Mouse (Mus musculus) mouse trophoblast stem cell (cell line): ENCODE data around the gene Sox13.

Experiments
- in situ Hi-C, 2 experiments: fragments of 300-500 bp; cut with MseI, MboI; formaldehyde crosslinking; loops; 2 replicates in 1 of 2; 3 replicates in 1 of 2; pipeline ENCODE4 v1.15.1; 2025

The Sox13 gene

DNA sequence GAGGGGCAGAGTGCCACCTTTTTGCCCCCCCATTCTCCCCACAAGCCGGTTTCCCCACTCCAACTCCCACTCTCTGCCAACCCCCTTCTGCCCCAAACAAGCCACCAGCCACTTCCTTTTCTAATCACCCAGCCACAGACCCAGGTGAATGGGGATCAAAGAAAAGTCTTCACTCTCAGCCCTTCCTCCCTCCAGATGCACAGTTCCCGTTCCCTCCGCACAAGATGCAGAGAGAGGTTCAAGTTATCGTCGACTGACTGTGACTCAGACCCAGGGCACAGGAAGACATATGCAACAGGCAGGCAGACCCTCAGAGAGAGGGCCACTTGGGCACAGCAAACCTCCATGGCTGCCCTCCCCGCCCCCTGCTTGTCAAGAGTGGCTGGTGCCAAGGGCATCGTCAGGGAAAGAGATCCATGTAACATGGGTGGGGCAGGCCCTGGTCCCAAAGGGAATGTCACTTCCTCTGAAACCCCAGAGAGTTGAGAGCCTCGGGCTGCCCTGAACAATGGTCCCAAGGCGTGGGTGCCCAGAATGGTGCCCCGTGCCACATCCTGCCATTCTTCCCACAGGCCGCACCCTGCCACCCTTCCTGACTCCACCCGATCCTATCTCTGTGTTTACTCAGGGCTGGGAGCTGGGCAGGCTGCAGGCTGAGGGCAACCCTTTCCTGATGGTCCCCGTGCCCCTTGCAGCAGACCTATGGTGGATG is 24.0 kb downstream of the Sox13 start:
- in situ Hi-C loops = no loop called here

DNA sequence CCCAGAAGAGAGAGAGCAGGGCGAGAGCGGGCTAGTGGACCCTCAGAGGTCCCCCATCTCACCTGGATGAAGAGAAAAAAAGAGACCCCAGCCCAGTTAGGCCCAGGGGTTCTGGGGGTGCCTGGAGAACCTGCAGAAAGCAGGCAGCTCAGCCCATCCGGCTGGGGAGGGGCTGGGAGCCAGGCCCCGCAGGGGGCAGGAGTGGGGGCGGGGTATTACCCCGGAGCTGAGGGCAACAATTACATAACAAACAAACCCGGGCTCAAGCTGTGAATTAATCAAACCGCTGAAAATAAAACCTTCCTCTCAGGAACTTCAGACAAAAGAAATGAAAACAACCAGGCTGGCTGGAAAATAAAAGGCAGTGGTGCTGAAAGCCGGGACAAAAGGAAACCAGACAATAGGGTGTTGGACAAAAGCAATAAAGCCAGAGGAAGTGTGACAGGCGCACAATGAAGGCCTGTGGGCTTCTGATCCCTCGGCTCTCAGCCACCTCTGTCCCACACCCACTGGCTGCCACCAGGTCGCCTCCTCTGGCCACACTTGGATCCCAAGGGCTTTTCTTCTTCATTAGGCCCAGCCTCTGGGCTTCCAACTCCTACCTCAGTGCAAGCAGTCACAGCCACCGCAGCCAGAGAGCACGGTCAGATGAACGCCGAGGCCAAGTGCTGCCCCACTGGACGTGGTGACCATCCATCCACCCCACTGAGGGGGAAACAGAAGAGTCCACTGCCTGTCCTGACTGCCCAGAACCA is 26.5 kb downstream of the Sox13 start:
- in situ Hi-C loops = no loop called here

DNA sequence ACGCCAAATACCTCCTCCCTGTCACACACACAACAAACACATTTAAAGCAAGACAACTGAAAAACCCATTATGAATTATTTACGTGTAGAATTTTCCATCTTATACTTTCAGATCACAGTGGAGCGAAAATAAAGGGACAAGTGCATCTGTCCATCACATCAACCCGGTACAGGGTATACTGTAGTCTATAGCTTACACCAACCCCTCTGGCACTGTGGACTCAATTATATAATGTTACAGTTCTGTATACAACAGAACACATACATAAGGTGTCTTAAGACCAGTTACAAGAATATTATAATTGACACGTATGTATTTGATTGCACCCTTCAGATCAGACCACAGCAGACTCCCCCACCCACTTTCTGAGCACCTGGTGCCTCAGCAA is 27.1 kb downstream of the Sox13 start:
- in situ Hi-C loops = no loop called here

DNA sequence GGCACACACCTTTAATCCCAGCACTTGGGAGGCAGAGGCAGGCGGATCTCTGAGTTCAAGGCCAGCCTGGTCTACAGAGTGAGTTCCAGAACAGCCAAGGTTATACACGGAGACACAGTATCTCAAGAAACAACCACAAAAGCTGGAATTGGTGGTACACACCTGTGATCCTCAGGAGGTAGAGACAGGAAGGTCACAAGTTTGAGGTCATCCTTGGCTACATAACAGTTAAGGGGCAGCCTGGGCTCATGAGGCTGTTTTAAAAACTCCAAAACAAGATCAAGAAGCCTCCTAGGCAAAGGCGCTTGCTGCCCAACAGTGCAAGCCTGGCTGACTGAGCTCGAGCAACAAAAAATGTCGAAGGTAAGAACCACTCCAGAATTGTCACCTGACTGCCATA is 27.5 kb downstream of the Sox13 start:
- in situ Hi-C loops = no loop called here

DNA sequence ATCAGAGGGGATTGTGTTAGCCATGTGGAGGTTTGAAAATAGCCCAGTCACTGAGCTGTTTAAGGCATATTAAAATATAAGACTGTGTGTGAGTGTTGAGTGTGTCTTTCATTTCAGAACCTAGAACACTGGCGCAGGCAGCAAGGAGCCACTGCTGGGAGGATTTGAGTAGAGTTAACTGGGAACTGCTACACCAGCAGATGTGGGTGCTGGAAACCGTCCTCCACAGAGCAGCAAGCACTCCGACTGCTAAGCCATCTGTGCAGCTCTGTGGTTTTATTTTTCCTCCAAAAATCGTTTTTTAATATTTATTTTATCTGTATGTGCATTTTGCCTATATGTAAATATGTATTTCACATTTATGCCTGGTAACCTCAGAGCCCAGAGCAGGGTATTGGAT is 29.5 kb downstream of the Sox13 start:
- in situ Hi-C loops = no loop called here

DNA sequence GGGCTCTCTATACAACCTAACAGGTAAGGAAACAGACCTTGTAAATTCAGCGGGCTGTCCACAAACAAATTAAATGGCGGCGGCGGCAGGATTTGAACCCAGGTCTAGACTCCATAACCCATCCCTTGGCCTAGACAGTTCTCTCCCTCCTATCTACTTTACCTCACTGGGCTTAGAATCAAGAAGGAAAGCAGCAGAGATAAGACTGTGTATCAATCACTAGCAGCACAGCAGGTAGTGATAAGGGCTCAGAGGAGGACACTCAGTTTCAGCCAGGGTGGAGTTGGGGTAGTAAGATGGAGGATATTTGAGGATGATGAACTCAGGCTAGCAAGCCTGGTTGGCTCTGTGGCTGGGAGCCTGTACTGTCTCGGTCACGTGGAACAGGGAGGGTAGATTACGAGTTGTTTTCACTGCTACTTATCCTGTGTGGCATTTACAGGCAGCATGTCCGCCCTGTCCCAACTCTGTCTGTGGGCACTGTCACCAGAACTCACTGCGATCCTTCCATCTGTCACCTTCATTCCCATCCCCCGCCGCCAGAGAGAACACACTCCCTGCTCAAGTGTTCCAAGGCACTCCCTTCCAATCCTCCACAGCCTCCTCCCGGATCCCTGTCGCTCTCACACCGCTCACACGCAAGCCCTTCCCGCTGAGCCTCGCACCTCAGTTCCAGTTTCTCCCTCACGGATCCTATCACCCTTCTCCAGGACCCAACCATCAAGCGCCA is 36.5 kb downstream of the Sox13 start:
- in situ Hi-C loops = loop anchor here in 1 of 2 experiments (5.0 kb wide), 1 partner anchor 220 kb away; no protein-coding TSS in a partner anchor

DNA sequence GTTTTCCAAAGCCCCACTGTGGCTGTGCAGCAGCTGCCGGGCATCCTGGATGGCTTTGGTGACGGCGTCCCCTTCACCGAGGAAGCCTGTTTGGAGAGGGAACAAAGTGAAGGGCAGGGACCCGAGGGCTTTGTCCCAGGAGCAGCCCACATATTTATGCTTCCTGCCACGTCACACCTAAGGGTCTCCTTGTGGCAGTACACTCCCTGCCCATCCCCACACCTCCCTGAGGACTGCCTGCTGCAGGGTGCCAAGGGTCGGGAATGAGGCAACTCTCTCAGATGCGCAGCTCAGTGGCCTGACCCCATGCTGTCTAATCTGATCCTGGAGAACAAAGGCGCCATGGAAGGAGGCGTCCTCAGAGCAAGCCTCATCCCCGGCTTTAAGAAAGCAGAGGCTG is 38.0 kb downstream of the Sox13 start:
- in situ Hi-C loops = loop anchor here in 1 of 2 experiments (5.0 kb wide), 1 partner anchor 221 kb away; no protein-coding TSS in a partner anchor

DNA sequence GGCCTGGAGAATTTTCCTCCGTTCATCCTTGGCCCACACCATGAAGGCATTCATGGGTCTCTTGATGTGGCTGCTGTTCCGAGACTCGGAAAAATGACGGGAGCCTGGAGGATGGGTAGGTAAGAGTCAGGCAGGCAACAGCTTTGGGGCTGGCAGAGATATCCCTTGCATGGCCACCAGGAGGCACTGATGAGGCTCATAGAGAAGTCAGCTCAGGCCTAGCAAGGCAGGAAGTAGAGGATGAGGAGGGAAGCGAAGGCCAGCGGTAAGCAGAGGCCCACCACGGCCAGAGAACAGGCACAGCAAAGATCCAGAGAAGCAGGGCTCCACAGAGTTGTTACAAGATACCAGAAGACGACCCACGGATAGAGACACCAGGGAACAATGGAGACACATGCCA is 38.7 kb downstream of the Sox13 start:
- in situ Hi-C loops = loop anchor here in 1 of 2 experiments (5.0 kb wide), 1 partner anchor 222 kb away; no protein-coding TSS in a partner anchor

DNA sequence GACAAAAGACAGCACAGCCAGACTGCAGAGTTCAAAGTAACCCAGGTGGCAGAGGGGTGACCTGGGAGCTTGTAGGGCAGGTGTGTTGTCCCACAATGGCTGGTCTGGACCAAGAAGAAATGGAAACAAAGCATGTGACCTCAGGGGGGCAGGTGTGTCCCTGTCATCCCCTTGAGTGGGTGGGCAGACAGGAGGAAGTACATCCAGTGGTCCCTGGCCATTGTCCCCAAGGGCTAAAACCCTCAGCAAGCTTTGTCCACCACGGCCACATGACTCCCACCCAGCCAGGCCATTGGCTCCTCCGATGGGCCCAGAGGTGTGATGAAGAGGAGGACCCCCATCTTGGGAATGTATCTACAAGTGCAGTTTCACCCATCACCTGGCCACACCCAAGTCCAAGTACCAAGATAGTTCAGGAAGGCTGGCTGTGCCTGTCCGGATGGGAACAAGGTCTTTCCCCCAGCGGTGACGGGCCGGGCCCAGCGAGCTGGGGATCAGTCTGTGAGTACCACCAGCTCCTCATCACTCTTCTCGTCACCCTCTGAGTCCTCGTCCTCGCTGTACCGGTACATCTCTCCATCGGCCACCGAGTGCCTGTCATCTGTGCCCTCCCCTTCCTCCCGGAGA is 40.9 kb downstream of the Sox13 start:
- in situ Hi-C loops = loop anchor here in 1 of 2 experiments (5.0 kb wide), 1 partner anchor 229 kb away; the partner anchor contains the start of gene Snrpe

DNA sequence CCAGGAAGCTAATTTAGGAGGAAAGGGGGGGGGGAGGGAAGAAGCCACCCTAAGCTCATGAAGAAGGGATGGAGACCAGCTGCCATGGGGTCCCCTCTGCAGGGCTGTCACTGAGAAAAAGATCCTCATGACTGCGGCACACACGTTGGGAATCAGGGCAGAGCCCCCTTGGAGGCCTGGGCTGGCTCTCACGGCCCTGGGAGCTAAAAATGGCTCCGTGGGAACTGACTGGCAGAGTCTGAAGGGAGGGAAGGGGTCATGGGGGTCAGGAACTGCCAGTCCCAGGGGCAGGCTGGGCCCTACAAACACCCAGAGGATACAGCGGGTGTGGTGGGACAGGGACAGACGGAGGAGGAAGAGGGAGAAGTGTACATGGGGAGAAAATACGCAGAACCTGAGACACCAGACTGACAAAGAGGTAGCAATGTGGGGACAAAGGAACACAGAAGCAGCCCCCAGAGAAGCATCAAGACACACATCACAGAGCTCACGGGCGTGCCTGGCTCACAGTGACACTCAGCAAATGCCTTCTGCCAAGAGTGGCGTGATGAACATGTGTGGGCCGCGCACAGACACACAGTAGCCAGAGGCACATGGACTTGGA is 41.5 kb downstream of the Sox13 start:
- in situ Hi-C loops = loop anchor here in 1 of 2 experiments (5.0 kb wide), 1 partner anchor 230 kb away; the partner anchor contains the start of gene Snrpe

DNA sequence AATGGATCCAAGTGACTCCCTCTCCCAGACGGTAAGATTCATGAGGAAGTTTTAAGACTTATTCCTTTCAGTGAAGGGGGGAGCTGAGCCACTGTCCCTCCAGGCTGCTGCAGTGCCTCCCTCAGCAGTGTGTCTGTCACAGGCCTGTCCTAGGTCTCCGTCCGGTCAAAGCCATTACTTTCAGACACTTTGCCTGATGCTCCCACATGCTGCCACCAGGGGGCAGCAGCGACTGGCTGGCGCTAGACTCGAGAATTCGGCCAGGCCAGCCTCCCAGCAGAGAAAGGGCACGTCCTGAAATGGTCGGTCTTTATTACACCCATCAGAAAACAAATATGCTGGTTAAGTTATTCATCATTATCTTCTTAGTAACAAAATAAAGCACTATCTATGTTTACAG is 42.2 kb downstream of the Sox13 start:
- in situ Hi-C loops = loop anchor here in 1 of 2 experiments (5.0 kb wide), 1 partner anchor 230 kb away; the partner anchor contains the start of gene Snrpe

DNA sequence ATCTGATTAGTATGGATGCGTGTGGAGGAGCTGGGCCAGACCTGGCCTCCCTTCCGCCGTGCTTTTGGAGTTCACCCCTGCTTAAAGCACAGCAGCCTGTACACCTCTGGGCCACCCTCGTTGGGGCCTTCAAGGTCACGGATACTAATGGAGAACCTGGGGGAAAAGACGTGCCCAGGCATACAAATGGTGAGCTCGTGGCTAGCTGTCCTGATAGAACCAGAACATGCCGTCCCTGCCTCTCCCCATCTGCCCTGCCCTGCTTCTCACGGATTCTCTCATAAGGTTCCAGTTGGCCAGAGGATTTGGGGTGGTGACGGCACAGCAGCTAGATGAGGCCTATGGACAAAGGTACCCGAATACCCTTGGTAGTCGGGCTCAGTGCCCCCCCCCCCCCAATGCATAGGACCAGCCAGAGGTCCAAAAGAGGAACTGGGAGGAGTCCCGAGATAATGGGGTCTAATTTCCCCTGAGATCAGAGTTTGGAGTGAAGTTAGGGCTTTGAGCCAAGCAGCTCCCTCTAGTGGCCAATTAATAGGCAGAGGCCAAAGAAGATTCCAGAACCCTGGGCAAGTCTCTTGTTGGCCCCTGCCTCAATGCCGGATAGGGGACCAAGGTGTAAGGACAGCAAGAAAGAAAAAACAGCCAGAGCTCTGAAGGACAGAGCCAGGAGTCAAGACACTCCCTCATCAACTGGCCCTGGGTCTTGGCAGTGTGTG is 43.7 kb downstream of the Sox13 start:
- in situ Hi-C loops = loop anchor here in 1 of 2 experiments (5.0 kb wide), 1 partner anchor 232 kb away; the partner anchor contains the start of gene Snrpe

DNA sequence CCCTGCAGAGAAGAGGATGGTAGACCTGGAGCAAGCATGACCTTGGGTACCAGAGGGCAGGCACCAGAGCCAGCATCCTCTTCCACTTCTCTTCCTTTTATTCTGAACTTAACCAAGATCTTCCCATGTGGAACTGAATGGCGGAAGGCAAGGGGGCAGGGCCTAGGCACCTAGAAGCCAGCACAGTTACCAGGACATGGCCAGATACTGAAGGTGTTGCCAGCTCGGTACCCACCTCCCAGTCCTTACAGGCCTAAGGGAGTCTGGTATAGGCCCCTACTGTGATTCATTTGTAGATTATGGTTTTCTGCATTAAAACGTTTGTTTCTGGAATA is 44.2 kb downstream of the Sox13 start:
- in situ Hi-C loops = loop anchor here in 1 of 2 experiments (5.0 kb wide), 1 partner anchor 232 kb away; the partner anchor contains the start of gene Snrpe

DNA sequence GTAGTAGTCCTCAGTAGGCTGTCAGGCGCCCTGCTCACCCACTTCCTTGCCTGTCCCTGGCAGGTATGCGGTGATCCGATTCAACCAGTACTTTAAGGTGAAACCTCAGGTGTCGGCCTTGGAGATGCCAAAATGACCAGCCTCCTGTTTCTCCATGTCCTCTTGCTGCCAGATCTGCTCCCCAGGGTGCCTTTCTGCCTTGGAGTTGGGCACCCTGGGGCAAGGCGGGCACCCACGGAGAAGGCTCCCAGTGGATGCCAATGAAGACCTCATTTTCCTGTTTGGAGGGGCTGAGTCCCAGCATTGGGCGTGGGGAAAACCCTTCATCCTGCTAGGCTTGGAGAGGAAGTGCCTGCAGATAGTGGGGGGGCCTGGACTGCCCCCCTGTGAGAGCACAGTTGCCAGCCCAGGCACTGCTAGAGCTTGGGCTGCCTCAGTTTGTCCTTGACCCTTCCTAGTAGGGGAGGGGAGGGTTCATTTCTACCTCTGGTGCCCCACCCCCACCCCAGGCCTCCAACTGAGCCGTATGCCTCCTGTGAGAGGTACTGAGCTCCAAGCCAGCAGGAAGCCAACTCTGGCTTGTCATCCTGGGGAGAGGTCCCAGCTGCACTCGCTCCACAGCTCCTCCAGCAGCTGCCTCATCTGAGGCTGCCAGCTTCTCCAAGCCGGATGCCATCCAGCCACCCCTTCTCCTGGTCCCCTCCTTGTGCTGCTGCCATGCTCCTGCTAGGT is 44.8 kb downstream of the Sox13 start:
- in situ Hi-C loops = no loop called here

DNA sequence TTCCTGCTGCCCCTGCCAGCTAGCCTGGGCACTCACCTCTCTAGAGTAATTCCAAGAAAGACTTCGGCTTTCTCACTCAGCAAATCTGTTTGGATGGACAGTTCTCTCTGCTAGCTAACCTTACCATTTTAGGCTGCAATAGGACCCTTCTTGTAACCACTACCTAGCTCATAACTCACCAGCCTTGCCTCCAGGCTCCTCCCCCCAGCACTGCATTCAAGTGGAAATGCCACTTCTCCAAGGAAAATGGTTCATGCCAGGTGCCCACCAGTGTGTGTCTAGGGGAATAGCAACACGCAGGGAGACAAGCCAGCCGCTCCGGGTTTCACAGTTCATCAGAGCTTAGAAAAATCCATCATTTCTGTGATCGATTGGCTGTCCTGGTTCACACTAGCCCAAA is 46.6 kb downstream of the Sox13 start:
- in situ Hi-C loops = no loop called here

DNA sequence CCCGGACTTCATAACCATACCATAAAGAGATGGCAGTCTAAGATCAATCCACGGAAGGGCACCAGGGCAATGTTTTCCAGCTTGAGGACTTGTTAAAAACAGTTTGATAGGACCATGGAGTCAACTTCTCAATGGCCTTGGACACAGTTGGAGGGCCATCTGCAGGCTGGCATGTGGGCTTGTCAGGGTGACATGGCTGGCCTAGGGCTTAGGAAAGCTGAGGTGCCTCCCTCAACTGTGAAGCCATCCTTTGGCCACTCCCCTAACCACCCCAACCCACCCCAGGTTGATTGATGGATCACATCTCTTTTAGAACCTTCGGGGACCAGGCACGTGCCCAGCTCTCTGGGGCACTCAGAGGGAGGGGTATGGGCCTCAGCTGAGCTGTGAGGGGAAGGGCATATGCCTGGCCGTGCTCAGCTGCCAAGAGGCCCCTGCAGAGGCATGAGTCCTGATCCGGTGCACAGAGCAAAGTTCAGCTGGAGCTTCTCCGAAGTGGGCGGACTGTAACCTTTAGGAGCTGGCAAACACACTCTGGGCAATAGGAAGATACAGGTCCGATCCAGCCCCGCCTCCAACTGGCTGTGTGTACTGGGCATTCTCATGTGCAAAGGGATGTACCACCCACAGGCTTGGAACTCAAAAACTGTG is 48.4 kb downstream of the Sox13 start:
- in situ Hi-C loops = no loop called here

DNA sequence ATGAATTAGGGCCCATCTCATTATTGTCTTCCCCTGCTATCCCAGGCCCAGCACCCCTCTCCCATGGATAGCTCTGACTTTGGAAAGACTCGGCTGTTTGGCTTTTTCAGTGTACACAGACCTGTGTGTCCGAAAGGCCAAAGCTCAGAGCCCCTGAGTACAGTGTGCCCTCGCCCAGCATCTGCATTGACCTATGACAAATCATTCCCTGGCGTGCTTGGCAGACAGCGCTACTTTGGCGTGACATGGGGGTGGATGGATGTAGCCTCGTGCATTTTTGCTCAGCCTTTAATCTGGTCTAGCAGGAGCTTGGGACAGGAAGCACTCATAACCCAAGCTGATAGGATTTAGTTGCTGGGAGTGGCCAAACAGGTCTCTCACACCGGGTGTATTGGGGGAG is 52.1 kb downstream of the Sox13 start:
- in situ Hi-C loops = no loop called here

DNA sequence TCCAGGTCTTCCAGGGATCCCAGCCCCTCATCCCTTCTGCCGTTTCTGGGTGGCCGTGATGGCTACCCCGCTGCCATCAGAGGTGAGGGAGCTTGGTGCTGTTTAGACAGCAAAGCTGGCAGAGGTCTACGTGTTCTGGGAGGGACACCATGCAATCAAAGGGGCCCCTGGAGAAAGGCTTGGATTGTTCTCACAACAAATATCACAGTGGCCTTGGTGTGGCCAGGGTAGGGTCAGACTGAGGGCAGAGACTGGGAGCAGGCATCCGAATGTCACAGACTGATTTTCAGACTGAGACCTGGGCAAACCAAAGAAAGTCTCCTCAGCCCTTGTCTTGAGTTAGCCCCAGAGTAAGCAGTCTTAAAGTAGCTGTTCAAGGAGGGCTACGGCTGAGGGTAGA is 52.7 kb downstream of the Sox13 start:
- in situ Hi-C loops = no loop called here

DNA sequence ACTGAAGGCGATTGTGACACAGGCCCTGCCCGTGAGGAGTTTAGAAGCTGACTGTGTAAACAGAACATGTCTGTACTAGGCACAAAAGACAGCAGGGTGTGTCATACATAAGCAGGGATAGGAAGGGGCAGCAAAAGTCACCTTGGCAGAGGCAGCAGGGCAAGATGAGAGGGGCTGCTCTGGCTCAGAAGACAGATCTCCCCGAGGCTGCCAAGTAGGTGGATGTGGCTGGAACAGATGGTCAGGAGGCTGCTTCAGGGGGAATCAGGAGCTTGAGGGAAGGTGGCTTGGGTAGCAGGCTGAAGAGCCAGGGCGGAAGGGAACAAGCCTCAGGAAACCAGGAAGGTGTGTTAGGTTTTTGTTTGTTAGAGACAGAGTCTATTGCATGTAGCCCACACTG is 53.8 kb downstream of the Sox13 start:
- in situ Hi-C loops = no loop called here
